ENCODE assay signal across 9 mouse cellular contexts in the genomic region with DNA sequence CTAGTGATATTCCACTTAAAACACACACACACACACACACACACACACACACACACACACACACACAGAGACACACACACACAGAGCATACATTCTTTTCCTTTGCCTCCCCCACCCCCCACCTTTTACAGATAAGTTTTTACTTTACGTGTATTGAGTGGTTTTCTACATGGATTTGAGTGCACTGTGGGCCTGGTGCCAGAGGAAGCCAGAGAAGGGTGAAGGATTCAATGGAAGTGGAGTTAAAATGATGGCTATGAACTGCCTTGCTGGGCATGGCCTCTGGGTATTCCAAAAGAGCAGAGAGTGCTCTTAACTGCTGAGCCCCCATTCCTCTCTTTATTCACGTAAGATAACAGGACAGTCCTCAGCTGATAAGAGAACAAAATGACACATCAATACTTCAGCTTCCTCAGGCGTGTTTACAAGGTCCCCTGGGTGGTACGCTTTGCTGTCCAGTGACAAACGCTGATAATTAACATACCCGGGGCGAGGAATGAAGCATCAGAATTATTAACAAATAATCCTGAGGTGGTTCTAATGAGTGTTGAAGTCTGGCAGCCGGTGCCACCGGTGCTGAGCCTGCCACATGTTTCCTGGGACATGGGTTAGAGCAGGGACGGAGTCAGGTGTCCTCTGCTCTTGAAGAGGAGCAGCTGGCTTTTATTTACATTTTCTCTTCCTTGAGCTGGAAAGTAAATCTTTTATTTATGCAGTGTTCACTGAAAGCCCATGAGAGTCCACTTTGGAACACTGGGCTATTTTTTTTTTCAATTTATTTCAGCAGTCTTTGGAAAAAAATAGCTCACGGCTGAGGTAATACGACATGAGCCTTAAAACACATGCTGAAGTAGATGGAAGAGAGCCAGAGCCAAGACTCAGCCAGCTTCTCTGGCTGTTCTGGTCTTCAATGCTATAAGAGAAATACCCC. TPM values are rescaled to one million over a fixed set of nuclear protein-coding genes. Genes with fewer than 3 reads are reported as not detected.
DNase-seq lines count a peak whose midpoint lies in the region; ATAC-seq and TF ChIP-seq lines count a peak whose summit lies in the region.
"Had no signal": no experiment of that assay in that cellular context is flagged by ENCODE, and none has a peak within 500 bp of the region (broad histone marks: within the 10 kb centered on the region; RNA-seq: fewer than 3 reads in every experiment).

No protein-coding gene starts in this region.

- TF ChIP-seq RAD21 in MEL (IDR thresholded peaks at IDR 0.05; ENCODE audit: low read depth, low read length): no peak

- DNase-seq in kidney, postnatal 0 days (ENCODE audit: low spot score): peak; percentile 47
- DNase-seq in kidney, postnatal 25 days: no peak
- DNase-seq in MEL (ENCODE audit: low read depth, low spot score): peak; percentile 6
- DNase-seq in heart, postnatal 4 days: peak; percentile 59
- DNase-seq in cerebellum, adult 9-10 months: no peak
- DNase-seq in cerebellum, postnatal 14 days: no peak
- no peak for DNase-seq in left cerebral cortex, postnatal 4 days

- no peak for TF ChIP-seq POLR2A in MEL (IDR thresholded peaks at IDR 0.05; ENCODE audit: control insufficient read depth in 1 of 2, insufficient read depth in 1 of 2, low read depth in 1 of 2, low read length in 2 of 2, poor library complexity in 1 of 2)

- no peak for TF ChIP-seq CTCF in kidney, postnatal 0 days (IDR thresholded peaks at IDR 0.05; ENCODE audit: low read depth)
- TF ChIP-seq CTCF in MEL (IDR thresholded peaks at IDR 0.05 in 2 of 3, conservative IDR thresholded peaks at IDR 0.05 in 1 of 3; ENCODE audit: control insufficient read depth in 1 of 3, insufficient read depth in 1 of 3, low read depth in 2 of 3, low read length in 3 of 3, poor library complexity in 1 of 3, severe bottlenecking in 1 of 3): no peak

- H3K4me1 ChIP-seq in kidney, postnatal 0 days (replicated peaks; ENCODE audit: insufficient read depth, low read length): no peaks in the 10 kb centered on the region
- peaks cover 0 to 5% of the 10 kb centered on the region in 2 experiments; a peak in 1 of 4 replicates for H3K4me1 ChIP-seq in MEL (ENCODE audit: control insufficient read depth in 1 of 2, insufficient read depth in 2 of 2, low read length in 2 of 2)
- peaks cover 6% of the 10 kb centered on the region for H3K4me1 ChIP-seq in embryonic facial prominence, embryonic 15.5 days

- H3K9me3 ChIP-seq in kidney, postnatal 0 days (replicated peaks; ENCODE audit: low read length): no peaks in the 10 kb centered on the region; the same call in 1 of the 2 replicates
- H3K9me3 ChIP-seq in MEL (replicated peaks; ENCODE audit: insufficient read depth, low read length): no peaks in the 10 kb centered on the region
- no peaks in the 10 kb centered on the region for H3K9me3 ChIP-seq in embryonic facial prominence, embryonic 15.5 days (replicated peaks)

- 30% methylated on average over 12 of the region's 12 CpGs for WGBS in kidney, postnatal 0 days
- 39% methylated on average over 12 of the region's 12 CpGs for WGBS in embryonic facial prominence, embryonic 15.5 days

- intact Hi-C loops in left cerebral cortex, postnatal 4 days (cut with DNase I): no loop called here

- ATAC-seq in kidney, postnatal 0 days (replicated peaks; ENCODE audit: low FRiP score, low read depth): no peak
- ATAC-seq in embryonic facial prominence, embryonic 15.5 days (ENCODE audit: insufficient number of reproducible peaks, low FRiP score, low TSS enrichment, low read depth): peak; percentile 54; the same call in 1 of the 2 replicates

- H3K36me3 ChIP-seq in kidney, postnatal 0 days (ENCODE audit: insufficient read depth, low read length): no peaks in the 10 kb centered on the region
- H3K36me3 ChIP-seq in MEL (ENCODE audit: control insufficient read depth in 1 of 2, insufficient read depth in 2 of 2, low read length in 2 of 2): no peaks in the 10 kb centered on the region
- H3K36me3 ChIP-seq in embryonic facial prominence, embryonic 15.5 days: no peaks in the 10 kb centered on the region

- no peaks in the 10 kb centered on the region for H3K79me2 ChIP-seq in MEL (ENCODE audit: control insufficient read depth, insufficient read depth, low read length, poor library complexity)

- no peak overlapping the region for H3K9ac ChIP-seq in kidney, postnatal 0 days (ENCODE audit: low read depth, low read length)
- no peak overlapping the region for H3K9ac ChIP-seq in MEL (ENCODE audit: control insufficient read depth, low read depth, low read length, poor library complexity, severe bottlenecking)
- H3K9ac ChIP-seq in embryonic facial prominence, embryonic 15.5 days: no peak overlapping the region

- no peaks in the 10 kb centered on the region for H3K27me3 ChIP-seq in kidney, postnatal 0 days (ENCODE audit: insufficient read depth, low read length)
- H3K27me3 ChIP-seq in MEL (ENCODE audit: control insufficient read depth in 1 of 2, insufficient read depth in 2 of 2, low read length in 2 of 2): no peaks in the 10 kb centered on the region
- H3K27me3 ChIP-seq in embryonic facial prominence, embryonic 15.5 days: no peaks in the 10 kb centered on the region

- no peak overlapping the region for H3K4me3 ChIP-seq in kidney, postnatal 0 days (replicated peaks; ENCODE audit: low read depth, low read length)
- H3K4me3 ChIP-seq in MEL (ENCODE audit: control insufficient read depth in 1 of 2, insufficient read depth in 1 of 2, low read depth in 2 of 2, low read length in 2 of 2): no peak overlapping the region
- no peak overlapping the region for H3K4me3 ChIP-seq in embryonic facial prominence, embryonic 15.5 days (replicated peaks)

- H3K27ac ChIP-seq in kidney, postnatal 0 days: no peak overlapping the region
- no peak overlapping the region for H3K27ac ChIP-seq in MEL (ENCODE audit: control insufficient read depth, low read depth, low read length)
- peak overlapping the region; percentile 23 for H3K27ac ChIP-seq in embryonic facial prominence, embryonic 15.5 days (replicated peaks)

- no peak for TF ChIP-seq EP300 in MEL (IDR thresholded peaks at IDR 0.05; ENCODE audit: low read depth in 1 of 2, low read length in 2 of 2)

- no peak overlapping the region for H3K4me2 ChIP-seq in kidney, postnatal 0 days (ENCODE audit: low read length)
- no peak overlapping the region for H3K4me2 ChIP-seq in embryonic facial prominence, embryonic 15.5 days (replicated peaks)

TF ChIP-seq in MEL, 35 proteins besides CTCF, POLR2A, EP300 and RAD21:
- TF ChIP-seq TCF12 (IDR thresholded peaks at IDR 0.05; ENCODE audit: low read depth, low read length) (no peak), POLR2AphosphoS2 (IDR thresholded peaks at IDR 0.05; ENCODE audit: low read length) (no peak), USF2 (IDR thresholded peaks at IDR 0.05; ENCODE audit: borderline replicate concordance in 1 of 2, insufficient read depth in 1 of 2, low read depth in 1 of 2, low read length in 2 of 2) (no peak), JUND (IDR thresholded peaks at IDR 0.05; ENCODE audit: low read depth, low read length) (no peak), CHD2 (IDR thresholded peaks at IDR 0.05; ENCODE audit: low read length) (no peak), GATA1 (IDR thresholded peaks at IDR 0.05; ENCODE audit: low read depth, low read length) (peak; percentile 38; the same call in 1 of the 2 replicates)

RNA-seq across cellular contexts. Expression of a gene that starts 28.7 kb away (rescaled TPM):
- 31.4 and 34.7 TPM in 2 replicates for polyA plus RNA-seq in kidney, postnatal 0 days (2015; fragmentation: Nextera tagmentation; extraction: Ambion mirVana)
- not detected in 2 replicates for total RNA-seq in MEL (2012; rRNA removed)
- polyA plus RNA-seq in MEL (2012; ENCODE audit: insufficient read depth in 1 of 2, insufficient read length in 2 of 2, low read depth in 1 of 2, low replicate concordance in 2 of 2, missing spikeins in 1 of 2): not detected
- 49.2 TPM in 2 replicates for polyA plus RNA-seq in embryonic facial prominence, embryonic 15.5 days (2015; fragmentation: Nextera tagmentation; extraction: Ambion mirVana)
- 10 to 100 TPM; 12.8 to 13.2 TPM for total RNA-seq in heart, postnatal 4 days (2021)
- 10 to 100 TPM; 24.4 to 26.5 TPM for total RNA-seq in left cerebral cortex, postnatal 4 days (2021)

RNA-seq across cellular contexts. Expression of a gene that starts 29.6 kb away (rescaled TPM):
- 0.18 TPM in 2 replicates for polyA plus RNA-seq in kidney, postnatal 0 days (2015; fragmentation: Nextera tagmentation; extraction: Ambion mirVana)
- total RNA-seq in MEL (2012; rRNA removed): not detected in 2 replicates
- polyA plus RNA-seq in MEL (2012; ENCODE audit: insufficient read depth in 1 of 2, insufficient read length in 2 of 2, low read depth in 1 of 2, low replicate concordance in 2 of 2, missing spikeins in 1 of 2): not detected
- 1.8 and 4.1 TPM in 2 replicates for polyA plus RNA-seq in embryonic facial prominence, embryonic 15.5 days (2015; fragmentation: Nextera tagmentation; extraction: Ambion mirVana)
- under 1 TPM; 0.52 to 0.64 TPM for total RNA-seq in heart, postnatal 4 days (2021)
- 100 to 1,000 TPM; 183 to 193 TPM for total RNA-seq in left cerebral cortex, postnatal 4 days (2021)
- total RNA-seq: neutrophil, adult 5-6 weeks had no signal

RNA-seq across cellular contexts. Expression of a gene that starts 43.1 kb away (rescaled TPM):
- 12.4 and 15.6 TPM in 2 replicates for polyA plus RNA-seq in kidney, postnatal 0 days (2015; fragmentation: Nextera tagmentation; extraction: Ambion mirVana)
- not detected in 2 replicates for total RNA-seq in MEL (2012; rRNA removed)
- polyA plus RNA-seq in MEL (2012; ENCODE audit: insufficient read depth in 1 of 2, insufficient read length in 2 of 2, low read depth in 1 of 2, low replicate concordance in 2 of 2, missing spikeins in 1 of 2): not detected
- 21.8 and 23.7 TPM in 2 replicates for polyA plus RNA-seq in embryonic facial prominence, embryonic 15.5 days (2015; fragmentation: Nextera tagmentation; extraction: Ambion mirVana)
- 1 to 10 TPM; 4.6 to 5.6 TPM for total RNA-seq in heart, postnatal 4 days (2021)
- total RNA-seq in left cerebral cortex, postnatal 4 days (2021): 100 to 1,000 TPM; 453 to 459 TPM

Comparison
In these comparisons a context has a peak if more than half of its experiments do, and no peak if none do; other contexts are left out.
1. DNase-seq: peak in kidney, postnatal 0 days (single experiment), MEL (single experiment) and heart, postnatal 4 days (single experiment); none in kidney, postnatal 25 days (0 of 2), cerebellum, adult 9-10 months (single experiment), cerebellum, postnatal 14 days (0 of 2) and left cerebral cortex, postnatal 4 days (single experiment).
2. RNA of a gene that starts 28.7 kb away (total RNA-seq): 24.4 to 26.5 TPM in left cerebral cortex, postnatal 4 days and 12.8 to 13.2 TPM in heart, postnatal 4 days; not detected in MEL; every median in the first group is over 10 times any median in the second.
3. RNA of a gene that starts 29.6 kb away (total RNA-seq): 183 to 193 TPM in left cerebral cortex, postnatal 4 days; 0.52 to 0.64 TPM in heart, postnatal 4 days and not detected in MEL; every median in the first group is over 100 times any median in the second.
4. RNA of a gene that starts 43.1 kb away (total RNA-seq): 453 to 459 TPM in left cerebral cortex, postnatal 4 days; 4.6 to 5.6 TPM in heart, postnatal 4 days and not detected in MEL; every median in the first group is over 10 times any median in the second.